Mouse (Mus musculus): Measurements from ENCODE around the gene Ang5. TPM values are rescaled to one million over a fixed set of nuclear protein-coding genes. Genes with fewer than 3 reads are reported as not detected.
A peak's percentile ranks its signal among the peaks of the same experiment; 100 is the strongest.
"Not testable (repeated sequence)": the region's sequence is repeated elsewhere in the genome, so short reads cannot be mapped to it uniquely, and the experiment has no call there.

Ang5 gene
- not detected in 2 replicates for polyA plus RNA-seq (2012; ENCODE audit: insufficient read depth, insufficient read length, missing spikeins)

DNA sequence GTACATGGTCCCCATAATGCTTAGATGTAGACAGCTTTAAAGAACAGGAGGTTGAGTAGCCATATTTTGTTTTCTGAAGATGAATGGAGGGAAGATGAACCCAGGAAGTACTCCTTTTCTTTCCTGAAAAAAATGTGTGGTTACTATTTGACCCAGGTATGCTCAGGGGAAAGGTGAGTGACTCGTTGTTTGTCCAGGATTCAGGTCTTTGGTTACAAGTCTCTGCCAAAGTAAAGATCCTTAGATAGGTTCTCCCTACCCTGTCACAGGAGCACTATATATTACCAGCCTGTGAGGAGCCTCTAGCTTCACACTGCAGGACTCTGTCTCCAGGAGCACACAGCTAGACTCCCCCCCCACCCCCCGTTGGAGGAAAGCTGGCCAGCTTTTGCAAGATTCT lies at the start of gene Ang5:
Ang5 (plus strand) TSS at position 301 of the 400 bp plus-strand sequence.
- not testable (repeated sequence) for H3K27ac ChIP-seq (ENCODE audit: insufficient read depth, low read depth, low read length); H3K4me3 ChIP-seq (ENCODE audit: insufficient read depth, low read length)
- peaks cover 12% of the 10 kb centered on the region for H3K4me1 ChIP-seq (ENCODE audit: control insufficient read depth, insufficient read depth, low read length)

DNA sequence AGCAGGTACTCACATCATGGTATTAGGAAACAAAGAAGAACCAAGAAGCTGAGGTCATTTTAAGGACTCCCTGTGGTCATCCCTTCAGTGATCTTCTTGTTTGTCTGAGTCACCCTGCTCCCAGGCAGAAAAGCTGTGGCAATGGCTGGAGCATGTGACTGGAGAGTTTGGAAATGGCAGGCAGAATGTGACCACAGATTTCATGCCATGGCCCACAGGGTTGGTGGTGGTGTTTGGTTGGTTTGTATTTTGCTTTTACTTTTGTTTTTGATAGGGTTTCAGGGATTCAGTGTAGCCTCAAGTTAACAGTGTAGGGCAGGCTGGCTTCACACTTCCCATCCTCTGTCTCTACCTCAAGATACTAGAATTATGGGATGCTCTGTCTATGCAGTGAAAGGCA lies 38.7 kb upstream of the Ang5 start:
- H3K27ac ChIP-seq (ENCODE audit: insufficient read depth, low read depth, low read length); H3K4me3 ChIP-seq (ENCODE audit: insufficient read depth, low read length): not testable (repeated sequence)
- peaks cover 10% of the 10 kb centered on the region for H3K4me1 ChIP-seq (ENCODE audit: control insufficient read depth, insufficient read depth, low read length)

DNA sequence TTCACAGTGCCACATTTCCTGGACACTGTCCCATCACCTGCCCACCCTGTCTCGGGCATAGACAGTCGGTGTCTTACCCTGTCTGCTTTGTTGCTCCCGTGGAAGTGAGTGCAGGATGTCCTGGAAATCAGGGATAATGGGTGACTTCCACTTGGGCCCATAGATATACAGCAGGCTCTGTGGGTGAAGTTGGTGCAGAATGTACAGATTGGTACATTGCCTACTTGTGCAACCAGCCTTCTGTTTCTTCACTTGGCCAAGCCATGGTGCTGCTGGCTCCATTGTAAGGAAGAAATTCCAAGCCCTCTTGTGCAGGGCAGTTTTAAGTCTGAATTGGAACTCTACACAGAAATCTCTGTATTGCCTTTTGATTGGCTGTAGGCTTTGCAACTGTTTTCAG lies 33.4 kb upstream of the Ang5 start, which contains the start of gene Ear10:
Ear10 (minus strand) TSS at position 101 of the 400 bp plus-strand sequence.
- H3K27ac ChIP-seq (ENCODE audit: insufficient read depth, low read depth, low read length); H3K4me3 ChIP-seq (ENCODE audit: insufficient read depth, low read length); H3K4me1 ChIP-seq (ENCODE audit: control insufficient read depth, insufficient read depth, low read length): not testable (repeated sequence)

DNA sequence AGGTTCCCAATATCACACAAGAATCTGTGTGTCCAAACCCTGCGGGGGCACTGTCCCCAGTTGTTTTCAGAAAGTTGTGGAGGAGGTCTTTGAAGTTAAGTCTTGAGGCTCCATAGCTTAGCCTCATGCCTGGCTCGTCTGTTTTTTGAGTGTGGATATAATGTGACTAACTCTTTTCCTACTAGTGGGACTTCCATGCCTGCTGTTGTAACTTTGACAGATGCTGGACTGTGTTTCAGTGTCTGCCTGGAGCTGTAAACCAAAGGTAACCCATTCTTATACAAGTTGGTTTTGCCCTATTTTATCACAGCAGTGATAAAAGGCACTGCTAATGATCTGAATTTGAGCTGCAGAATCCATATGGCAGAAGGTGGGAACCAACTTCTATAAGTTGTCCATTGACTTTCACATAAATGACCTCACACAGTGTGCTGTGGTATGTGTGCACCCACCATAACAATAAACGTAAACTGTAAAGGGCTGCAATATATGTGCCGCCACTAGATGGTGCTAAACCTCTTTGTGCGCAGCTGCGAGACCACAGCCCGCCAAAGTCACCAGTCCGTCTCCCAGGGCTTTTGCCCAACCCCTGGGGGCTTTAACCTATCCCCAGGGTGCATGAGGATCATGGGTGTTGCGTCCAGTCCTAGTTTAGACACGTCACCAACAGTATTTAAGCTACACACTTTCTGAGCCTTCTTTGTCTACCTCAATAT lies 32.0 kb upstream of the Ang5 start, which contains the start of gene Gm8113:
Gm8113 (plus strand) TSS at position 703 of the 716 bp plus-strand sequence.
- TF ChIP-seq CTCF (IDR thresholded peaks at IDR 0.05; ENCODE audit: low read depth, low read length) = peak; percentile 44; the same call in 1 of the 2 replicates
- Histone ChIP-seq H3K4me3 (ENCODE audit: insufficient read depth, low read length) (peak within 1 kb of the TSS; percentile 74), H3K27ac (ENCODE audit: insufficient read depth, low read depth, low read length) (0 out of 2 replicates have a peak within 1 kb of the TSS, but pooled peaks have one; percentile 19)
- not testable (repeated sequence) for H3K4me1 ChIP-seq (ENCODE audit: control insufficient read depth, insufficient read depth, low read length)

DNA sequence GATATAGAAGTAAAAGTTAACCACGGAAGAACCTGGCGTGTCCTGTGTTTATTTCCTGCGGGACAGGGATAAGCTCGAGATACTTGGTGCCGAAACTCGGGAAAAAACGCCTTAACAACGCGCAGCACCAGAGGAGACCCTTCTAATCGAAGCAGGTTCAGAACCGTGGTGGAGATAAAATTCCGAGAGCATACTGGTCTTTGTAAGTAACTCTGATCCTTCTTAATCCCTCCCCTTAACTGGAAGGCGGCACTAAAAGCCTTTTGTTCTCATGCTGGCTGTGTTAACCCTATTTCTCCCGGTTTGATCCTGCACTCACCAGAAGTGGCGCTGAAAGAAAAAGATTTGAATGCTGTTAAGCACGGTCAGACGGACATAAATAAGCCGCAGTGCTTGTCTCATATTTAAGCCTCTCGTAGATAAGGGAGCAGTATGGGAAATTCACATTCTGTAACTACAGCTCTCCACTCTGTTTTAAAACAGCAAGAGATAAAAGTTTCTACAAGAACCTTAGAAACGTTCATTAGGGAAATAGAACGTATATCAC lies 31.4 kb upstream of the Ang5 start:
- not testable (repeated sequence) for H3K4me1 ChIP-seq (ENCODE audit: control insufficient read depth, insufficient read depth, low read length)
- peak overlapping the region; percentile 74 for H3K4me3 ChIP-seq (ENCODE audit: insufficient read depth, low read length)
- 0 out of 2 replicates have a peak overlapping the region, but pooled peaks have one; percentile 19 for H3K27ac ChIP-seq (ENCODE audit: insufficient read depth, low read depth, low read length)

DNA sequence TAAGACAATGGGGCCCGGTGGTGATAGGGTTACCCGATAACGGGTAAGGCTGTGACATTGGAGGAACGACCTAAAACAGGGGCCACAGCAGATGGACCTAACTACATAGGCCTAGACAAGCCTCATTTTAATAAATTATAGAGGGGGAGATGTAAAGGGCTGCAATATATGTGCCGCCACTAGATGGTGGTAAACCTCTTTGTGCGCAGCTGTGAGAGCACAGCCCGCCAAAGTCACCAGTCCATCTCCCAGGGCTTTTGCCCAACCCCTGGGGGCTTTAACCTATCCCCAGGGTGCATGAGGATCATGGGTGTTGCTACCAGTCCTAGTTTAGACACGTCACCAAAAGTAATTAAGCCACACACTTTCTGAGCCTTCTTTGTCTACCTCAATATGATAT lies 23.9 kb upstream of the Ang5 start:
- not testable (repeated sequence) for H3K27ac ChIP-seq (ENCODE audit: insufficient read depth, low read depth, low read length); H3K4me1 ChIP-seq (ENCODE audit: control insufficient read depth, insufficient read depth, low read length); H3K4me3 ChIP-seq (ENCODE audit: insufficient read depth, low read length)
- peak; percentile 57 for TF ChIP-seq CTCF (IDR thresholded peaks at IDR 0.05; ENCODE audit: low read depth, low read length)

DNA sequence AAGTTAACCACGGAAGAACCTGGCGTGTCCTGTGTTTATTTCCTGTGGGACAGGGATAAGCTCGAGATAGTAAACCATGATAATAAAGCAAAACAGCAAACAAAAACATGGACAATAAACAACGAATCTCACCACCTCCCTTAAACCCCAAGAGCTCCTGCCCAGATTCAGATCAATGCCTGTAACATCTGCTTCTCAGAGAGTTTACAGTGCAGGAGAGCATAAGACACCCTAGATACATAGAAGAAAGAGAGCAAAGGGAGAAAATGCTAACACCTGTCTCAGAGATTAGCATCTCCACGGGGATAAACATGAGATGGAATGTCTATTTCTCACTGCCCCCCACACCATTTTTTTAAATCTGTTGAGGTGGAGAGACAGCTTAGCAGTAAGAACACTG lies 23.5 kb upstream of the Ang5 start:
- H3K4me1 ChIP-seq (ENCODE audit: control insufficient read depth, insufficient read depth, low read length) = not testable (repeated sequence)

DNA sequence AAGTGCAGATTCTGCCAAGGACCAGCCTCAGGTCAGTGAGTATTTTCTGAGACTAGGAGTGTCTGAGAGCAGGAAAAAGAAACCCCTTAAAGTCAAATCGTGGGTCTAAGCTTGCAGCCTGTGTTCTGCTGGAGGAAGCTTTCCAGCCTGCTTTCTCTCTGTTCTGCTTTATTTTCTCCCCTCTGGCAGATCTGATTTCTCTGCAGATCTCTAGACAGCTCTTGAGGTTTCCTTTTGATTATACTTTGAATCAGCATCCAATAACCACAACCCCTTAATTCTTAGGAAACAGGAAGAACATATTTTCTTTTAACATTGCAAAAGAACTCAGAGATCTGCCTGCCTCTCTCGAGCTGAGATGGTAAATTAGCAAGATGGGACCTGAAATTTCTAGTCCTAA lies 3.5 kb upstream of the Ang5 start:
- H3K27ac ChIP-seq (ENCODE audit: insufficient read depth, low read depth, low read length); H3K4me3 ChIP-seq (ENCODE audit: insufficient read depth, low read length): not testable (repeated sequence)
- H3K4me1 ChIP-seq (ENCODE audit: control insufficient read depth, insufficient read depth, low read length) = peaks cover 12% of the 10 kb centered on the region

More for the DNA sequence above, 23.5 kb upstream of the Ang5 start:
- not testable (repeated sequence) for H3K4me3 ChIP-seq (ENCODE audit: insufficient read depth, low read length); H3K27ac ChIP-seq (ENCODE audit: insufficient read depth, low read depth, low read length)

DNA sequence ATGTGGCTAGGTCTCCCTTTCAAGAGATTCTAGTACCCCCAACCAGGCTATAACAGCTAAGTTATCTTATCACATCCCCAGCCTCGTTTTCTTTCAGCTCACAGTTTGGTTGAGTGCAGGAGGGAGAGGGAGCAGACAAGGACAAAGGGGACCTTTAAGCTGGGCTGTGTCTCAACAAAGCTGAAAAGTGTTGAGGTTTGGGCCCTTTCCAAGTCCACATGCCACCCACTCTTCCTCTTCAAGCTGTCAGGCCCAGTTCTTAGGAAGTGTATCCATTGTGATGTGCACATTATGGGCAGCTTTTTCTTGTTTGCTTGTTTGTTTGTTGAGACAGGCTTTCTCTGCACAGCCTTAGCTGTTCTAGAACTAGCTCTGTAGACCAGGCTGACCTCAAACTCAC lies 1.8 kb upstream of the Ang5 start:
- H3K4me1 ChIP-seq (ENCODE audit: control insufficient read depth, insufficient read depth, low read length) = peaks cover 12% of the 10 kb centered on the region
- not testable (repeated sequence) for H3K4me3 ChIP-seq (ENCODE audit: insufficient read depth, low read length)
- H3K27ac ChIP-seq (ENCODE audit: insufficient read depth, low read depth, low read length) = peak overlapping the region; percentile 40; the same call in 1 of the 2 replicates

DNA sequence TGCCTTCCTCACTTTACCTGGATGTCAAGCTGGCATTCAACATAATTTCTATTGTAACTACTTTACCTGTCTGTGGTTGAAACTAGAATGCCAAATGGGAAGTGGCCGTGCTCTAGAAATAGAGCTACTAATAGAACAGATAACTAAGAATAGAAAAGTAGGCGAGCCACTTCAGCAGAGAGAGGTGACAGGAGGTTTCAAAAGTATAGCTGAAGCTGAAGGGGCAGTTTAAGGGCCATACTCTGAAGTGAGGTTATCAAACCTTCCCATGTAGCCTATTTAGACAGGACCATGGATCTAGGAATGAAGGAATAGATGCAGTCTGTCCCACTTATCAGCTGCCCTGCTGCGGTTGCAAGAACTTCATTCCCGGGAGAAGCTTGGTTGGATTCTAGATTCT lies 26.6 kb downstream of the Ang5 start:
- H3K4me3 ChIP-seq (ENCODE audit: insufficient read depth, low read length) = no peak overlapping the region
- H3K27ac ChIP-seq (ENCODE audit: insufficient read depth, low read depth, low read length) = no peak overlapping the region
- no peaks in the 10 kb centered on the region for H3K4me1 ChIP-seq (ENCODE audit: control insufficient read depth, insufficient read depth, low read length)
- TF ChIP-seq POLR2A (IDR thresholded peaks at IDR 0.05; ENCODE audit: borderline replicate concordance, low read depth, low read length) (no peak), CTCF (IDR thresholded peaks at IDR 0.05; ENCODE audit: low read depth, low read length) (no peak)

DNA sequence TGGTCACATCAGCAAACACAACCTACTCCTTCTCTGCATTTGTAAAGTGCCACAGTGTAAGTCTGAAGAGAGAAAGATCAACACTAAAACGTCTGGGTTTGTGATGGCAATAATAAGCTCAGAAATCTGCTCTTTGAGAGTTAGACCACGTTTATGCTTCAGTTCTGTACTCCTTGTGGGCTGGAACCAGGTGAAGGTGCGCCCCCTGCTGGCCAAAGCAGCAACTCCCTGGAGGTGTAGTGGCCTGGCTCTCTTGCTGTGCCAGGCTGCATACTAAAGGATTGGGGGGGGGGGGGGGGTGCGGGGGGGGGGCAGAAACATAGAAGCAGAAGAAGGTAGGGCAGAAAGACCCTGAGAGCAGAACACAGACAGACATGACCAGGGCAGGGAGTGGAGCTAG lies 27.0 kb downstream of the Ang5 start:
- TF ChIP-seq POLR2A (IDR thresholded peaks at IDR 0.05; ENCODE audit: borderline replicate concordance, low read depth, low read length) (no peak), CTCF (IDR thresholded peaks at IDR 0.05; ENCODE audit: low read depth, low read length) (peak; percentile 28; the same call in 1 of the 2 replicates)
- Histone ChIP-seq H3K27ac (ENCODE audit: insufficient read depth, low read depth, low read length) (no peak overlapping the region), H3K4me1 (ENCODE audit: control insufficient read depth, insufficient read depth, low read length) (no peaks in the 10 kb centered on the region), H3K4me3 (ENCODE audit: insufficient read depth, low read length) (no peak overlapping the region)

Data from bone marrow macrophage, adult 2 months (primary cell).